Mouse (Mus musculus) heart, postnatal 0 days (tissue): ENCODE data around the gene Gna11.

Experiments used
- CTCF ChIP-seq: IDR thresholded peaks from 2 replicates; pipeline ENCODE4 v1.5.1; 2016; ENCODE audit warnings: antibody characterized with exemption, control low read depth, low read depth
- EP300 ChIP-seq: IDR thresholded peaks from 2 replicates; pipeline ENCODE4 v1.6.1; 2016; ENCODE audit warnings: antibody characterized with exemption, low read depth

DNA sequence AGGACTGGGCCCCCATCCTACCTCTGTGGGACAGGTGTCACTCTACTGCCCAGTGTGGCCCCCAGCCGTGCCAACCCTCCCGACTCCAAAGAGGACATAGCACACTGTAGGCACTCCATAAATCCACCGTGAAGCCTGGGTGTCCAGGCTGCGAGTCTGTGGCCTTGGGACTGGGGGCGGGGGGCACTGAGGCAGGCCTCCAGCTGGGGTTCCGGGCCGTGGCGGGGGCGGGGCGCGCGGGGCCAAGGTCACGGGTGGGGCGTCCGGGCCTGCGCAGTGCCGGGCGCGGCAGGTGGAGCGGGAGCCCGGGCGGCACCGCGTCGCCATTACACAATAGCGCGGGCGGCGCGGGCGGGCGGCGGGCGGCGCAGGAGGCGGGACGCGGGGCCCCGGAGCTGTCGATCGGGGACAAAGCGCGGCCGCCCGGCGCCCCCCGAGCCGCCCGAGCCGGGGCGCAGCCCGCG is 14.2 kb upstream of the Gna11 start, which contains the start of gene Aes:
- TF ChIP-seq CTCF: no peak
- no peak for TF ChIP-seq EP300
